Mouse (Mus musculus): ENCODE measurements around the gene Aff4.
"Not testable (repeated sequence)": the region's sequence is repeated elsewhere in the genome, so short reads cannot be mapped to it uniquely, and the experiment has no call there.

The Aff4 gene

DNA sequence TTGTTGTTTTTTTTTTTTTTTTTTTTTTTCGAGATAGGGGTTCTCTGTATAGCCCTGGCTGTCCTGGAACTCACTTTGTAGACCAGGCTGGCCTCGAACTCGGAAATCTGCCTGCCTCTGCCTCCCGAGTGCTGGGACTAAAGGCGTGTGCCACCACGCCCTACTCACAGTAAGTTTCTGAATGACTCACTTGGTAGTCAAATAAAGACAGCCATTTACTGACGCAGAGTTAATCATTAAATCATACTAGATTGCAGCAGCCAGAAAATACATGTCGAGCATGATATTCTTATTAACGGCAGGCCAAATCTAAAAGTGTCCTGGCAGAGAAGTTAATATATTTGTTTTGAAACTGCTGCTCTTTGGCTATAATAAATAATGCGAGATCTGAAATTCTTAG is 9.6 kb upstream of the Aff4 start:
- DNase-seq: not testable (repeated sequence)

DNA sequence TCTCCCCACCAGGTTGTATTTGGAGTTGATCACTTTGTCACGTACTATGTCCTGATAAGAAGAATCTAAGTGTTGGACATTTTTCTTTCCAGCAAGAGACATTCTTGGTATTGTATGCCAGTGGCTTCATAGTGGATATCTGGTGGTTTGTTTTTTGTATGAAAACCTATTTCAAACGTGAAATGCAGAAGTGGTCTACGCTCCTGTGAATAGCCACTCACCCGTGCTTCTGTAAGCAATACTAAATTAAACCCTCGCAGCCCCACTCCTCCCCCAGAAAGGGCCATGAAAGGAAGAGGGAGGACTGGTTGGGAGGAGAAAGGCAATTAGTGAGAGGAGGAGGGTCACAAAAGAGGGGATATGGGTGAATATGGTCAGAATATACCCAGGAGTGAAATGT is 7.9 kb upstream of the Aff4 start:
- no peak for DNase-seq

DNA sequence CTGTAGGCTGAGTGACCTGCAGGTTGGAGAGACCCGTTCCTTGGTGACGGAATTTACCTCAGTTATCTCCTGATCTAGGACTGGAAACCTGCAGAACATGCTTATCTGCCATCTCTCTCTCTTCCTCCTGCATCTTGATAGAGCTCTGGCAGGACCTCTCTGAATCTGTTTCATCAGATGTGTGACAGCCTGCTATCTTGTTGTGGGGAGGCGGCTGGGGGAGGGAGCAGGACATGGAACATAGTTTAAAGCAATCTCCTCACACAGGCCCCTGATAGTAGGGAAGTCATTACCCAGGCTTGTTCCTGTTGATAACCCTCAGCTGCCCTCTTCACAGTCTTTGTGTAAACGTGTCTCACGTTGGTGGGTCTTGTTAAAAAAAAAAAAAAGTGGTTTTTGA is 5.3 kb upstream of the Aff4 start:
- DNase-seq: peak; percentile 17 to 36

DNA sequence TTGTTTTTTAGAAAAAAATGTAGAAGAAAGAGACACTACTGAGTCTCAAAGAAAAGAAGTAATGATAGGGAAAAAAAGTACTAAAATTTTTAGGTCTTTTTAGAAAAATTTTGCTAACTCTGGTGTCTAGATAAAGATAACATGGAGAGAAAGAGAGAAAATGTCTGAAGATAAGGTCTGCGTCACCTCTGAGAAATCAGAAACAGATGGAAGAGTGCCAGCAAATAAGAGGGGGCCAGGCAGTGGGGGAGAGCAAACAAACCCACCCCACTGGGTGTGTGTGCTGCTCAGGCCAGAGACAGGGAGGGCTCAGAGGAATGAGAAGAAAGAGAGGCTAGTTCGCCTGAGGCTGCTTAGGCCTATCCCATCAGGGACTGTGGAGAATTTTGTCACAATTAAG is 4.9 kb upstream of the Aff4 start:
- DNase-seq: no peak

DNA sequence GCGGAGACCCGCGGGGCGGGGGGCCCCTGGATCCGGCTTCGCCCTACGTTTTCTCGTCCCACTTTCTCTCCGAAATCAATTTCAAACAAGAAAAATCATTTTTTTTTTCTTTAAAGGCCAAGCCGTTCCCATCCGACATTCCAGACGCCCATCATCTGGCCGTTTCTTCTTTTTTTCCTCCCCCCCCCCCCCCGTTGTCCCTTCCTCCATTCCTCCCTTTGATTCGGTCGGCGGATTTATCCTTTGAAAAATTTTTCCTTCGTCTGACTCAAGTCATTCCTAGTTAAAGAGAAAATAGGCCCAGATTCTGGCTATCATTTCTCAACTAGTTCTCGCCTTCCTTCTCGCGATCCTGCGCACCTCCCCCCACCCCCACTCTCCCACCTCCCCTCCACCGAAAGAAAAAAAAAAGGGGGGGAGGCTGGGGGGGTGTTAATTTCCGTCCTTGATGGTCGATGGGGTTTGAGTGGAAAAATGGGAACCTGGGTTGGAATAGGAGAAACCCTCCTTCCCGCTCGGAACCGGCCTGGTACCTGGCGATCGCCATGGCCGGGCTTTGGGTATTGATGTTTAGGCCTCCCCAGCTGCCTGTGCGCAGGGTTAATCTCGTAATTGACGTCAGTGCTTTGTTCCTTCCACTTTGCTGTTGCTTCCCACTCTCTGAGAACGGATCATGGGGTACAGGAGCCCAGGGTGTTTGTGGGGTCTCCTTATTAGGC is 750 bp downstream of the Aff4 start:
- DNase-seq: peak; percentile 53 to 59

DNA sequence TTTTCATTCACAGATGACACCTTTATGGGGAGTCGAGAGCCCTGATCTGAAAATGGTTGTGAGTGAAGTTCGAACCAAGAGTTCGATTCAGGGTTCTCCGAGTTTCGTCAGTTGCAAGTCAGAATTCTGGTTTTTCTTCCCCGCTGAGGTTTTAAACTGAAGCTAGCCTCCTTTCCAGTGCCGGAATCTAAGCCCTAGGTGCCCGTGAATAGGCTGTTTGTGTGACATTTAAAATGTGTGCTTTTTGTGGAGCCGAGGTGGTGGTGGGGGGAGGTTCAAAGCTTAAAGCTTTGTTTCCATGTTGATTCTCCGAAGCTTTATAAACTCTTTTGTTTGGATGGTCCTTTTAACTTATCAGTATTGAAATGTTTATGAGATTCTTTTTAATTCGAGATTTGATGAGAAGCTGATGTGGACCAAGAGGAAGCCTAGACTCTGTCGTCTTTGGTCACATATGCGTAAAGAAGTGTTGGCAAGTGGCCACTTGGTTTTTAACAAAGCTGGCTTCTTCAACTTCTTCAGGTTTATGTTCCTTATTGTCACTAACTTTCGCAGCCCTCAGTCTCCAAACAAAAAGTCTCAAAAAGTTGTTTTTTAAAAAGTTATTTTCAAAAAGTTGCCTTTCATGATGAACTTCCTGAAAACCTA is 1.4 kb downstream of the Aff4 start:
- no peak for DNase-seq

DNA sequence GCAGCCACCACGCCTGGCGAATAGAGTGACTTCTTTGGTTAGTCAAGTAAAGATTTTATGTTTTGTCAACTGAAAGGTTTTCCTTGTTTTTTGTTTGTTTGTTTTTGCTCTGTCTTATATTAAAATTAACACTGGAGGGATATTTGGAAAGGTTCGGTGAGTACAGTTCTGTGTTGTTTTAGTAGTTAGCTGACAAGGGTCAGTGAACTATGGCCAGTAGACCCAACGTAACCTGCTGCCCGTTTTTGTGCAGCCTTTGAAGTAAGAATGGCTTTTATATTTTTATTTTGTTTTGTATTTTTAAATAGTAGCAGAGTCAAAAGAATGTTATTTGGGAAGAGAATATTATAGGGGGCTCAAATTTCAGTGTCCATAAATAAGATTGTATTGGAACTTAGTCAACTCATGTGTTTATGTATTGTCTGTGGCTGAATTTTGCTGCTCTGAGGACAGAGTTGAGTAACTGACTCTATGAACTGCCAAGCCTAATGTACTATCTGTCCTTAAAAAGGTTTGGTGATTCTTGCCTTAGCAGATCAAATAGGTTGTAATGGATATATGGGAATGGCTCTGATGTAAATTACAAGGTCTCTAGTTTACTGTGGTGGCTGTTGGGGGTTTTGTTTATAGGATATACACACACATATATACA is 8.0 kb downstream of the Aff4 start:
- DNase-seq: no peak

DNA sequence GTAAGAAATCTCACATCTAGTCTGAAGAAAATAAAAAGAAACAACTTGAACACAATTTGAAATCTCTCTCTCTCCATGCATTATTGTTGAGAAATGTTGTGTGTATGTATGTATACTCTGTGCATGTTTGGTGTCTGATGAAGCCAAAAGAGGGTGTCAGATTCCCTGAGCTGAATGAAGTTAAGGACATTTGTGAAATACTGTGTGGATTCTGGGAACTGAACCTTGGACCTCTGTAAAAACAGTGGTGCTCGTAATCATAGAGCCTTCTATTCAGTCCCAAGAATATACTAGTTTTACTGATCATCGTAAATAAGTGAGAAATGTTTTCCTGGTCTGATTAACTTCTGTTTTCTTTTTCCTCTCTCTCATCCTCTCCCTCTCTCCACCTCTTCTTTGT is 16.4 kb downstream of the Aff4 start:
- DNase-seq: no peak

DNA sequence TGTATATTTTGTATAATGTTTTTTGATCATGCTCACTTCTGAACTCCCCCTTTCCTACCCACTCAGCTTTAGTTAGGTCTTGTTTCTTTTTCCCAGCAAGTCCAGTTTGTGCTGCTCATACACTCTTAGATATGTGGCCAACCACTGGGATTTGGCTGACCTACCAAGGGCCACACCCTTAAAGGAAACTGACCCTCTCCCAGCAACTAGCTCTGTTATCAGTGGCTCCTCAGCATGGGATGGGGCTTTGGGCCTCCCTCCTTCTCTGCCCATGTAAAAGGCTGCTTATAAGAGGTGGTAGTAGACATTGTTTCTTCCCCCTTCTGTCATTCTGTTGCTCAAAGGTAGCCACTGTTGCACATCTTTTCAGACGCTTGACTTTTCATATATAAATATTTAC is 28.3 kb downstream of the Aff4 start:
- no peak for DNase-seq

DNA sequence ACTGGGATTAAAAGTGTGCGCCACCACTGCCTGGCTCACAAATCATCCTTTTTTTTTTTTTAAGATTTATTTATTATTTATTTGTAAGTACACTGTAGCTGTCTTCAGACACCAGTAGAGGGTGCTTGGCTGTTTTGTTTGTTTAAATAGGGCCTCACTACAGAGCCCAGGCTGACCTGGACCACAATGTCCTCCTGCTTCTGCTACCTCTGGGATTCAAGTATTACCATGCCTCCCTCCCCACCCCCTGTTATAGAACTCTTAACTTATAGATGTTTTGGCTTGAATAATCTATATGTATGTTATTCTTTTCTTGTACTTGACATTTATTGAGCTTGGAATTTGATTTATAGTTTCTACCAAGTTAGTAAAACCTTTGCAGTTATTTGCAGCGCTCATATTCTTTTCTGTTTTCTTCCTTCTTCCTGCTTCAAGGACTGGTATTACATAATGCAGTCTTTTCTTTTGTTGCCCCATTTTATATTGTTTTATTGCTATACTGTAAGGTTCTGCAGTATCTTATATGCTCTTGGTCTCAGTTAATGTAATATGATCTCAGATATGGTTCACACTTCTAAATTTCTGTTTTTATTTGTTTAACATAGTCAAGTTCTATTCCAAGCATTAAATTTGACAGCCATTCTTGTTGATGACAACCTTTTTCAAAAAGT is 33.3 kb downstream of the Aff4 start:
- no peak for DNase-seq

DNA sequence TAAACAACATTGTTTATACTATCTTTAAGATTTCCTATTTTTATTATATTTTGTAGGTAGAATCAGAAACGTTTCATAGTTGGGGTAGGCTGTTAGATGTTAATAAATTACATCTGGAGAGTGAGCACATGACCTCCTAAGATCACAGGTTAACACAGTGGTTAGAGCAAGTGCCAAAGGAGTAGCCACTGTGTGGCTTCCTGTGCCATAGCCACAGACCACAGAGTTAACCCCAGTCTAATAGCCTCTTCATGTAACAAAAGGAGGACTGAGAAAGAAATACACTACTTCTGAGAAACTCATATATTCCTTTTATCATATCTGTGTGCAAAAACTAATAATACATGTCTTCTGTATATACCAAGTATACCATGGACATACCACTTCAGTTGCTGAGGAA is 43.2 kb downstream of the Aff4 start:
- DNase-seq: no peak

DNA sequence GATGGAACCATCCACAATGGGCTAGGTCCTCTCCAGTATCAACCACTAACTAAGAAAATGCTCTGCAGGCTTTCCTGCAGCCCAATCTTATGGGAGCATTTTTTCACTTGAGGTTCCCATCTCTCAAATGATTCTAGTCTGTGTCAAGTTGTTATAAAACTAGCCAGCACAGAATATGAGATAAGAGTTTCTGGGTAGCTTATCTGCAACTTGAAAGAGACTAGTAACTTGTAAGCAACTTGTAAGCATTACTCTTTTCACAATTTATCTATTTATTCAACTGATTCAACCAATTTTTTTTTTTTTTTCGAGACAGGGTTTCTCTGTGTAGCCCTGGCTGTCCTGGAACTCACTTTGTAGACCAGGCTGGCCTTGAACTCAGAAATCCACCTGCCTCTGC is 53.0 kb downstream of the Aff4 start:
- DNase-seq: no peak

DNA sequence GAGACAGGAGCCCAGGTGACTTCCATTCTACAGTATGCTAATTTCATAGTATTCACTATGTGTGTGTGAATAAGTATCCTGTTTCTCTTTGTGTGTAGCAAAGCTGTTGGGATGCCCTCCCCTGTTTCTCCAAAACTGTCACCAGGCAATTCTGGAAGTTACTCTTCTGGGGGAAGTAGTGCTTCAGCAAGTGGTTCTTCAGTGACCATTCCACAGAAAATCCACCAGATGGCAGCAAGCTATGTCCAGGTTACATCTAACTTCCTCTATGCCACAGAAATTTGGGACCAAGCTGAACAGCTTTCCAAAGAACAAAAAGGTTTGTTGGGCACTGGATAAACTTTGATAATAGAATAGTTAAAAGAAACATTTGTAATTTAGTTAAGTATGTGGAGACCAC is 61.1 kb downstream of the Aff4 start:
- DNase-seq: no peak

DNA sequence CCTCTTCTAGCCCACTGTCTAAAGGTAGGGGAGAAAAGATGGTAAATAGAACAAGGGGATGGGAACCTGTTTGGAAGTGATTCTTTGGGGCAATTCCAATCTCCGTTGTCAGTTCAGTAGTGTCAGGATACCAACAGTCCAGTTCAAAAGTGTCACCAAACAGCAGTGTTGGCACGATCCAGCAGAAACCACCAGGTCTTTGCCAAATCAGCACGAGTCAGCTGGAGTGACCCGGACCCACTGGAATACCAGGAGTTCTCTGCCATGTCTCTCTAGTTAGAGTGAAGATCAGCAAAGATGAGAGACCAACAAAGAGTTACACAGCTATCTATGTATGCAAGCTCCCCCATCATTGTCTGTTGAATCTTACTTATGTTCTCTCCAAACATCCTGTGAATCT is 63.2 kb downstream of the Aff4 start:
- DNase-seq: no peak

DNA sequence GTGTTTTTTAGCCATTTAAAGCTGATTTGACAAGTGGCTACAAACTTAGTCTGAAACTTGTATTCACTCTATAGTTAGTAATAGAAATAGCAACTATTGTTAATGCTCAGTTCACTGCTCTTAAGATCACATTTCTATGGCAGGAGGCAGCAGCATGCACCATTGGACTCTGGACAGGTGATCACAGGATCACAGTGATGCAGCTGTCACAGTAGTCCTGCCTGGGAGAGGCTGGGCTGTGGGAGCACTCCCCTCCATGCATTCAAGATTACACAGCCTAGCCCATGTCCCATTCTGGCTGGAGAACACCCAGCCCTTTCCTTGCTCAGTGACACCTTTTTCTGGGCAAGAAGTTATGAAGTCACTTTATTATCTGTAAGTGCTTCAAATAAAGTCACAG is 67.4 kb downstream of the Aff4 start:
- no peak for DNase-seq

DNA sequence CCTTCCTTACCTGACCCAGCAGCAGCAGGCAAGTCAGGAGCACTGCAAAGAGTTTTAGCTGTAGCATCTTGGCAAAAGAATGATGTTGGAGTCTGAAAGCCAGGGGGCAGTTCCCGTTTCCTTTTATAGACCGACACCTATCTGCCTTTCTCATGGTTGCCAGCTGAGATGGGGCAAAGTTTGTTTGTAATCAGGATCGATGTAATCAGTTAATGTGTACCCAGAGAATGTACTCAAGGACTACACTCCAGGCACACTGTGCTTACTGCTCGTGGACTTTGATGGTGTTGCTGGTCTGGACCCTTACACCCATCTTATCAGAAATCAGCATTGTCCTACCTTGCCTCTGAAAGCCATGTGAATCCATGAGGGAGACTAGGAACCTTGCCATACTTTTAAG is 72.4 kb downstream of the Aff4 start, which contains the start of gene Leap2:
Gene Leap2, minus strand, starts transcription at position 135 of the 400 bp plus-strand sequence.
- DNase-seq: no peak

DNA sequence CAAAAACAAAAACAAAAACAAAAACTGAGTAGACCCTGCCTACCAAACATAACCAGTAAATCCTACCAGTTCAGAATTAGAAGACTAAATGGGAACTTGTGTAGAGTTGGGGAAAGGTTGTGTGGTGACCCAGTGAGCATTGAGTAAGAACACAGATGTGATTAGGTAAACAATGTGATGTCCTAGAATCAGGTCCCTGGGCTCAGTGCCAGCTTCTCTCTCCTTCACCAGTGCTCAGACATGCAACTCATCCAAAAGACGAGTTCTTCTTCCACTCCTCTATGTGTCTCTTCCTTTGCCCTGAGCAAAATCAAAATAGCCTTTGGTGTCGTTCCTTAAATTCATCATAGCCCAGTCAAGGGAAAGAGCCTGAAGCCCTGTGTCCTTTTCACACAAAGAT is 74.2 kb downstream of the Aff4 start:
- DNase-seq: no peak

DNA sequence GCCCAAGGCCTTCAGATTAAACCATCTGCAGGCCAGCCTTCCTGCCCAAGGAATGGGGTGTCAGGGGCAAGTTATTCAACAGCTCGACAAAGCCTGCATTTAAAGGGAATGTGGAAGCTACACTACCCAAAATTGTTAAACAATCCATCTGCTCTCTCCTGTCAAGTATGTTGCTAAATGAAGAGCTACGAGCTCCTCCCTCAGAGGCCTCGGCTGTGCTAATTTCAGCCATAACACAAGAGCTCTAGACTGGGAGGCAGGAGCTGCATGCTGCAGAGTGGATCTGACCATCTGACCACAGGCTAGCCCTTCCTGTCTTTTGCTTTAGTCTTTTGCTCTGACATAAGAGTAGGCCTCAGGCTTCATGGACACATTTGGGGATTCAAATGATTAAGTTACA is 74.6 kb downstream of the Aff4 start:
- no peak for DNase-seq

DNA sequence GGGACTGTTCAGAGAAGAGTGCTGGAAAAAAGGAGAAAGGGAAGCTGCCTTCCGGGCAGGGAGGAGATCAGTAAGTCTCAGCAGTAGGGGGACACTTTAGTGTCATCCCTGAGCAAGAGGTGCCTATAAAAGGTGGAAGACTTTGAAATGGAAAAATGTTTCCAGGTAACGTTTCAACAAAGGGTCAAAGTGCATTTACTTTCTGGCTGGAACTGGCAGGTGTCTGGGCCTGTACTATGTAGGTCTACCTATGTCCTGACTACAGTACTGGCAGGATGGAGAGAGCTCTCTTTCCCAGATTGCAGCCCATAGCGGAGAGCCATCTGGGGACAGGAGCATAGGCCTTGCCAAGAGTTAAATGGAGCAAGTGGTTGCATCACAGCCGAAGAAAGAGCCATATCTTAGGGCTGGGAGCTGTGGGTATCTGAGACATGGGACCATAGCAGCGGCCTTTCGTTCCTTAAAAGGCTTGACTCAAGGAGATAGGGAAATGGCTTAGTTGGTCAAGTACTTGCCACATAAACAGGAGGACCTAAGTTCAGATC is 75.2 kb downstream of the Aff4 start:
- no peak for DNase-seq

DNA sequence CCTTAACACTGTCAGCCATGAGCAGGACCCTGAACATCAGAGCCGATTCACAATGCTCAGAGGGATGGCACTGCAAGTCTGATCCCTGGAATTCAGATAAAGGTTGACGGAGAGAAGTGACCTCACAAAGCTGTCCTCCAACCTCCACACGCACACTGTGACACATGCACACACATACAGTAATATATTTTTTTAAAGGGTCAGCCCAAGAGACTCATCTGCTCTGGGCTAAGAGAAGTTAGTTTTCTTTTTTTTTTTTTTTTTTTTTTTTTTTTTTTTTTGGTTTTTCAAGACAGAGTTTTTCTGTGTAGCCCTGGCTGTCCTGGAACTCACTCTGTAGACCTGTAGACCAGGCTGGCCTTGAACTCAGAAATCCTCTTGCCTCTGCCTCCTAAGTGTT is 76.3 kb downstream of the Aff4 start:
- not testable (repeated sequence) for DNase-seq

DNA sequence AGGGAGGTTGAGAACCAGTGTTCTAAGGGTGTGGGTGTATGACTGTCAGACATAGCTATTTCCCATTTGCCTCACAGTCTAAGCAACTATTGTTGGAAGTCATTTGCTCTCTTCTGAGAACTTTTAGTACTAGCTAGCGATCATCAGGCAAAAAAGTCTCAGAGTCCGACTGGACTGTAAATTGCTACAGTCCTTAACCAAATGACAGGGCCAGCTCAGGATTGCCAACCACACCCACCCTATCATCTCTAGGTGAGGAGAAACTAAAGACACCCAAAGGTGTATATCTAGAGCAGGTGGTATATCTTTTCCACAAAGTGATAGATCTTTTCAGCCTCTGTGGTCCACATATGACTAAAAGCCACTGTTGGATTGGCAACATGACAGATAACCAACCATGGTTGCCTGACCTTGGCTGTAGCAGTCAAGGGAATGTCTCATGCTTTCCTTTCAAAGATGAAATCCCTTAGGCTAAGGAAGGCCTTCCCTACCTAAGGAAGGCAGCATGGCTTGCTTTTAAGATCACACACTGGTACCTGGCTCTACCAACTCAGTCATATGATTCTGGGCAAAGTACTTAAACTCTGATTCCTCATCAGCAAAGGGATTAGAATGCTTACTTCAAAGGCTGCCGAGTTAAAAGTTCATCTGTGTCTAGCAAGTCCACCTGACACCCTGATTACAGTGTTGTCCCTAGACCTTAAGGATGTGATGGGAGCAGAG is 77.5 kb downstream of the Aff4 start:
- DNase-seq: no peak

DNA sequence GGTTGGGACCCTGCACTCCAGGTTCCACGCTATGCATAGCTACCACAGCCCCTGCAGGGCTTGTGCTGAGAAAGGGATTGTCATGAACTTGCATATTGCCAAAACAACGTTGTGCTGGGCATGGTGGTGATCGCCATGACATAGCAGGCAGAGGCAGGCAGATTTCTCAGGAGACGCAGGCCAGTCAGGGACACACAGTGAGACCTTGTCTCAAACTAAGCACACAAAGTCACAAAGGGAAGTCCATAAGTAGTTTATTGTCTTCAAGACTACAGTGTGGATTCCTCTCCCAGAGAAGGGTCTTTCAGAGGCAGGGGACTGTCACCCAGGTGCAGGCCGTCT is 78.1 kb downstream of the Aff4 start:
- DNase-seq: no peak

DNA sequence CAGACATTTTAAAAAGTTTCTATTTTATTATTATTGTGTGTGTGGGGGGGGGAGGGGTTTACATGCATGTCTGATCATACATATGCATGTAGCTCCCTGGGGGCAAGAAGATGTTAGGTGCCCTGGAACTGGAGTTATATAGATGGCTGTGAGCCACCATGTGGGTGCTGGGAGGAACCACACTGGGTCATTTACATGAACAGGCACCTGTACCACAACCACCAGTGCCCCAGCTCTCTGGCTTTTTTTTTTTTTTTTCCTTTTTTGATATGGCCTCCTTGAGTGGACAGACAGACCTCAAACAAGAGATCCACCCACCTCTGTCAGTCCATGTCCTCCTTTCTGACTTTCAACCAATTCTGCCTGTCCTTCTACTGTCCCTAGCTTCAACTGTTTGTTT is 78.5 kb downstream of the Aff4 start:
- no peak for DNase-seq
